Mouse (Mus musculus) CH12.LX (cell line): ENCODE data around the gene Nsg1. TPM values are rescaled to one million over a fixed set of nuclear protein-coding genes. Genes with fewer than 3 reads are reported as not detected.

Source experiments
- DNase-seq: peaks from one replicate; pipeline ENCODE4 v3.0.0-alpha.2; 2013; ENCODE audit errors: extremely low read depth
- H3K27ac ChIP-seq: 2 replicates; pipeline ENCODE4 v1.5.1; 2012; ENCODE audit warnings: low read depth, mild to moderate bottlenecking, control low read depth, moderate library complexity; ENCODE audit not compliant: insufficient read depth
- H3K27me3 ChIP-seq: replicated peaks from 2 replicates; pipeline ENCODE3; 2012; ENCODE audit warnings: inconsistent platforms
- H3K36me3 ChIP-seq, 2 experiments: replicated peaks in 1 of 2; 2 replicates each; pipeline versions ENCODE3 to v1.6.1; 2012; ENCODE audit warnings: inconsistent platforms in 1 of 2, low read length in 1 of 2, mild to moderate bottlenecking in 1 of 2, mixed read lengths in 1 of 2, moderate library complexity in 1 of 2; ENCODE audit not compliant: control insufficient read depth in 1 of 2, insufficient read depth in 1 of 2
- H3K4me1 ChIP-seq, 2 experiments: 2 replicates each; pipeline ENCODE4 v1.6.1; 2012; ENCODE audit warnings: inconsistent platforms in 1 of 2, moderate library complexity in 1 of 2; ENCODE audit not compliant: insufficient read depth in 2 of 2, control insufficient read depth in 1 of 2
- H3K4me2 ChIP-seq: 2 replicates; pipeline ENCODE4 v1.6.1; 2012; ENCODE audit warnings: low read depth, mild to moderate bottlenecking, control low read depth; ENCODE audit not compliant: poor library complexity, insufficient read depth, severe bottlenecking
- H3K4me3 ChIP-seq, 3 experiments: fragments of 150-350 bp in 1 of 3; sonication (generic) in 1 of 3; replicated peaks in 1 of 3; 2 replicates each; pipeline versions ENCODE3 to v1.5.1; 2011 to 2012; ENCODE audit warnings: low read depth in 2 of 3, low read length in 2 of 3, mild to moderate bottlenecking in 2 of 3, moderate library complexity in 2 of 3, control low read depth in 1 of 3, improper control_type of control experiment in 1 of 3, inconsistent platforms in 1 of 3, mixed read lengths in 1 of 3; ENCODE audit not compliant: poor library complexity in 1 of 3
- H3K79me2 ChIP-seq: replicated peaks from 2 replicates; pipeline ENCODE4 v1.6.1; 2012; ENCODE audit warnings: mild to moderate bottlenecking, moderate library complexity; ENCODE audit not compliant: control insufficient read depth, poor library complexity, insufficient read depth, severe bottlenecking; ENCODE audit errors: extremely low read depth
- H3K9ac ChIP-seq: 2 replicates; pipeline ENCODE4 v1.6.1; 2012; ENCODE audit warnings: low read depth, mild to moderate bottlenecking, control low read depth, moderate library complexity; ENCODE audit not compliant: insufficient read depth
- H3K9me3 ChIP-seq: replicated peaks from 2 replicates; pipeline ENCODE3; 2012; ENCODE audit warnings: low read length, inconsistent platforms, mixed read lengths
- CTCF ChIP-seq, 2 experiments: IDR thresholded peaks in 1 of 2; conservative IDR thresholded peaks in 1 of 2; 2 replicates each; pipeline ENCODE4 v1.5.1; 2011 to 2012; ENCODE audit warnings: low read depth in 2 of 2, low read length in 2 of 2, improper control_type of control experiment in 1 of 2, inconsistent platforms in 1 of 2, mild to moderate bottlenecking in 1 of 2, moderate library complexity in 1 of 2
- E2F4 ChIP-seq: IDR thresholded peaks from 2 replicates; pipeline ENCODE4 v1.6.1; 2011; ENCODE audit warnings: low read depth, low read length, improper control_type of control experiment; ENCODE audit not compliant: insufficient replicate concordance
- ELF1 ChIP-seq: IDR thresholded peaks from 2 replicates; pipeline ENCODE4 v1.6.1; 2014; ENCODE audit warnings: low read depth, mild to moderate bottlenecking, inconsistent platforms, low read length, improper control_type of control experiment
- JUN ChIP-seq: IDR thresholded peaks from 2 replicates; pipeline ENCODE4 v1.6.1; 2011; ENCODE audit warnings: low read depth, mild to moderate bottlenecking, low read length, improper control_type of control experiment, moderate library complexity; ENCODE audit not compliant: insufficient read depth
- KAT2A ChIP-seq: IDR thresholded peaks from 2 replicates; pipeline ENCODE4 v1.6.1; 2012; ENCODE audit warnings: low read length, improper control_type of control experiment, inconsistent platforms; ENCODE audit not compliant: insufficient replicate concordance
- MAFK ChIP-seq: IDR thresholded peaks from 2 replicates; pipeline ENCODE4 v1.6.1; 2011; ENCODE audit warnings: low read length, improper control_type of control experiment; ENCODE audit not compliant: insufficient replicate concordance
- MAZ ChIP-seq: IDR thresholded peaks from 2 replicates; pipeline ENCODE4 v1.6.1; 2012; ENCODE audit warnings: low read depth, mild to moderate bottlenecking, inconsistent platforms, low read length, improper control_type of control experiment, moderate library complexity
- MXI1 ChIP-seq: IDR thresholded peaks from 2 replicates; pipeline ENCODE4 v1.6.1; 2011; ENCODE audit warnings: mild to moderate bottlenecking, low read depth, low read length, improper control_type of control experiment
- MYC ChIP-seq: IDR thresholded peaks from 2 replicates; pipeline ENCODE4 v1.6.1; 2011; ENCODE audit warnings: low read depth, mild to moderate bottlenecking, improper control_type of control experiment, low read length
- RAD21 ChIP-seq: IDR thresholded peaks from 2 replicates; pipeline ENCODE4 v1.6.1; 2011; ENCODE audit warnings: low read depth, mild to moderate bottlenecking, low read length, improper control_type of control experiment, moderate library complexity
- RCOR1 ChIP-seq: conservative IDR thresholded peaks from 2 replicates; pipeline ENCODE4 v1.6.1; 2012; ENCODE audit warnings: low read depth, mild to moderate bottlenecking, inconsistent platforms, low read length, improper control_type of control experiment
- SMC3 ChIP-seq: IDR thresholded peaks from 2 replicates; pipeline ENCODE4 v1.6.1; 2011; ENCODE audit warnings: low read depth, low read length, improper control_type of control experiment
- TBP ChIP-seq: conservative IDR thresholded peaks from 2 replicates; pipeline ENCODE4 v1.6.1; 2011; ENCODE audit warnings: low read depth, low read length, improper control_type of control experiment
- UBTF ChIP-seq: IDR thresholded peaks from 2 replicates; pipeline ENCODE4 v1.6.1; 2012; ENCODE audit warnings: low read depth, mild to moderate bottlenecking, inconsistent platforms, low read length, improper control_type of control experiment, moderate library complexity
- USF1 ChIP-seq: IDR thresholded peaks from 2 replicates; pipeline ENCODE4 v1.6.1; 2014; ENCODE audit warnings: low read depth, mild to moderate bottlenecking, inconsistent platforms, low read length, improper control_type of control experiment
- ZC3H11A ChIP-seq: IDR thresholded peaks from 2 replicates; pipeline ENCODE4 v1.6.1; 2012; ENCODE audit warnings: low read depth, mild to moderate bottlenecking, inconsistent platforms, low read length, improper control_type of control experiment
- ZKSCAN1 ChIP-seq: IDR thresholded peaks from 2 replicates; pipeline ENCODE4 v1.6.1; 2012; ENCODE audit warnings: low read depth, inconsistent platforms, low read length, improper control_type of control experiment, borderline replicate concordance
- ZNF384 ChIP-seq: IDR thresholded peaks from 2 replicates; pipeline ENCODE4 v1.6.1; 2012; ENCODE audit warnings: low read depth, low read length, improper control_type of control experiment, inconsistent platforms
- dilution Hi-C: fragments of 300-500 bp; cut with MboI; formaldehyde crosslinking; loops from 2 replicates; pipeline ENCODE4 v1.14.3; 2020; ENCODE audit warnings: low sequenced_read_pairs; ENCODE audit not compliant: extremely low pct_unique_long_range_greater_than_20kb, extremely low pct_ligation_motif_present
- in situ Hi-C: fragments of 300-500 bp; cut with MboI; formaldehyde crosslinking; loops from 3 replicates; pipeline ENCODE4 v1.14.3; 2019; ENCODE audit warnings: low sequenced_read_pairs, low pct_ligation_motif_present, low pct_unique_long_range_greater_than_20kb, mixed read lengths
- polyA plus RNA-seq: library from polyadenylated mRNA; unstranded; fragments of >175 nt; gene quantifications from 2 replicates; pipeline ENCODE4 v1.2.1, GENCODE M21; 2012; ENCODE audit warnings: low read depth; ENCODE audit not compliant: insufficient read length
- total RNA-seq, 2 experiments: library from RNA; depleted of rRNA; stranded (reverse); fragments of 300-350 nt in 1 of 2; fragments of >200 nt in 1 of 2; gene quantifications; 2 replicates each; pipeline ENCODE4 v1.2.3; 2012 to 2014

Gene Nsg1
- total and polyA plus RNA-seq, 3 experiments: 0.04 TPM; not detected in 2

DNA sequence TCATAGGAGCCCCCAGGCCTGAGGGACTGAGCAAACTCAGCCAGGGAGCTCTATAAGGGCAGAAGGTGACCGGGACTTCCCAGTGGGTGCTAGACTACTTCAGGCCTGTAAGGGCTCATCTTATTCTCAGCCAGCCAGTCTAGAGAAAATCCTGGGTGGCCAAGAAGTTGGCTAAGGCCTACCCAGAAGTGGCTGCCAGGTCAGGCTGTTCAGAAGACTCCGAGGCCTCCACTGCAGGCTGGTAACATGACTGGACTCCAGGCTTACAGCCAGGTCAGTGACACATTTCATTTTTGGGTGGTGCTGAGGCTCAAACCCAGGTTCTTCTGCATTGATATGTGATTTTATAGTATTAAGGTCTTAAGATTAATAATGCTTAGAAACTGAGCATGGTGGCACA is 40.0 kb upstream of the Nsg1 start:
- peaks cover 1% of the 10 kb centered on the region for H3K27me3 ChIP-seq
- TF ChIP-seq KAT2A (no peak), UBTF (no peak), ELF1 (no peak), CTCF (conservative IDR thresholded peaks at IDR 0.05 in 1 of 2, IDR thresholded peaks at IDR 0.05 in 1 of 2; ENCODE audit: low read depth in 2 of 2, low read length in 2 of 2) (no peak), JUN (no peak), ZNF384 (no peak), ZKSCAN1 (no peak), TBP (no peak), RCOR1 (no peak)
- H3K9ac ChIP-seq: no peak overlapping the region
- no peak for DNase-seq
- no peak overlapping the region for H3K4me2 ChIP-seq
- peaks cover 47 to 59% of the 10 kb centered on the region in 2 experiments for H3K36me3 ChIP-seq
- dilution Hi-C loops (no loop called here), in situ Hi-C loops (no loop called here)
- H3K9me3 ChIP-seq: no peaks in the 10 kb centered on the region
- H3K4me3 ChIP-seq: no peak overlapping the region
- no peaks in the 10 kb centered on the region for H3K79me2 ChIP-seq
- H3K4me1 ChIP-seq: no peaks in the 10 kb centered on the region
- no peak overlapping the region for H3K27ac ChIP-seq

DNA sequence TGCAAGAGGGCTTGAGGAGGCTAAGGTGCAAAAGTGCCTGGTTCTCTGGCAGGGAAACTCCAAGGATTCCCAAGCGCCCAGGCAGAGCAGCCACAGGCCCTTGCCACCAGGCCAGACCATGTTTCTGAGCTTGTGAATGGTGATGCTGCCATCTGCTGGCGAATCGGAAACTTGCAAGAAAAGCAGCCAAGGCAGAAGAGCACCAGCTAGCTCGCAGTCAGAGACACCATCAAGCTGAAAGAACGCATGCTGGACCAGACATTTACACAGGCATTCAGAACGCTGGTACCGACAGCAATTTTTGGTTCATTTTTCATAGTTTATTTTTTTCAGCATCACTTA is 37.7 kb upstream of the Nsg1 start:
- dilution Hi-C loops: no loop called here
- no peak overlapping the region for H3K9ac ChIP-seq
- no peak overlapping the region for H3K4me2 ChIP-seq
- in situ Hi-C loops: no loop called here
- H3K27ac ChIP-seq: no peak overlapping the region
- peaks cover 27 to 38% of the 10 kb centered on the region in 2 experiments for H3K36me3 ChIP-seq
- H3K4me3 ChIP-seq: no peak overlapping the region
- no peaks in the 10 kb centered on the region for H3K79me2 ChIP-seq
- DNase-seq: peak; percentile 77
- no peak for TF ChIP-seq ELF1
- TF ChIP-seq ZC3H11A: no peak
- no peak for TF ChIP-seq KAT2A
- peak; percentile 67 for TF ChIP-seq SMC3
- no peak for TF ChIP-seq USF1
- no peak for TF ChIP-seq UBTF
- TF ChIP-seq E2F4: no peak
- peak; percentile 58 to 86 for TF ChIP-seq CTCF (conservative IDR thresholded peaks at IDR 0.05 in 1 of 2, IDR thresholded peaks at IDR 0.05 in 1 of 2; ENCODE audit: low read depth in 2 of 2, low read length in 2 of 2)
- TF ChIP-seq MAZ: no peak
- TF ChIP-seq MAFK: no peak
- TF ChIP-seq RAD21: peak; percentile 80
- 0 out of 2 replicates have a peak, but pooled peaks have one; percentile 19 for TF ChIP-seq MYC
- no peak for TF ChIP-seq JUN
- no peak for TF ChIP-seq MXI1
- TF ChIP-seq, all 38 proteins: peak for 4
- Histone ChIP-seq H3K27me3 (peaks cover 14% of the 10 kb centered on the region), H3K4me1 (no peaks in the 10 kb centered on the region), H3K9me3 (no peaks in the 10 kb centered on the region)
